Mouse (Mus musculus): Measurements from ENCODE around the gene Ssh2. TPM values are rescaled to one million over a fixed set of nuclear protein-coding genes. Genes with fewer than 3 reads are reported as not detected.

The Ssh2 gene
- polyA plus RNA-seq, 1 experiment from 2014 or later, result 8.8 TPM

DNA sequence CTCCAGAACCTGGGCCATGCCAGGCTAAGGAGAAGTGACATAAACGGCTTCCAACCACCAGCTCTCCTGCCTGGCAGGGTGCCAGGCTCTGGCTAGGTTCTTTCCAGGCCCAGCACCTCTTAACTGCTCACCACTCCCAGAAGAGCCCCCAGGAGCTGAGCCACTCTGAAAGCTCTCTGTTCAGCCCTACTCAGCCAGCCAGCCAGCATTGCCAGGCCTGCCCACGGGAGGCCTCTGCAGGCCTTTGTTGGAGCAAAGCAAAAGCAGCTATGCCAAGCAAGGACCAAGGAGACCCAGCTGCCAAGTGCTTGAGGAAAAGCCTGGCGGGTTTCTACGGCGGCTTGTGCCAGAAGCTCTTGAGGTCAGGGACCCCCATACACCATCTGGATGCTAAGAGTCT is 270.7 kb downstream of the Ssh2 start:
- H3K36me3 ChIP-seq, result 0 out of 2 replicates have a peak, but pooled peaks cover 4% of the 10 kb centered on the region
- H3K4me1 ChIP-seq, result peaks cover 71% of the 10 kb centered on the region
- H3K27me3 ChIP-seq (ENCODE audit: low read depth, poor library complexity, severe bottlenecking), result no peaks in the 10 kb centered on the region
- WGBS, result 84% methylated on average over 5 of the region's 5 CpGs
- H3K4me3 ChIP-seq, result no peak overlapping the region
- H3K27ac ChIP-seq, result peak overlapping the region; percentile 7; the same call in 1 of the 2 replicates
- no peak for DNase-seq (ENCODE audit: low spot score)
- H3K9me3 ChIP-seq (replicated peaks), result no peaks in the 10 kb centered on the region

DNA sequence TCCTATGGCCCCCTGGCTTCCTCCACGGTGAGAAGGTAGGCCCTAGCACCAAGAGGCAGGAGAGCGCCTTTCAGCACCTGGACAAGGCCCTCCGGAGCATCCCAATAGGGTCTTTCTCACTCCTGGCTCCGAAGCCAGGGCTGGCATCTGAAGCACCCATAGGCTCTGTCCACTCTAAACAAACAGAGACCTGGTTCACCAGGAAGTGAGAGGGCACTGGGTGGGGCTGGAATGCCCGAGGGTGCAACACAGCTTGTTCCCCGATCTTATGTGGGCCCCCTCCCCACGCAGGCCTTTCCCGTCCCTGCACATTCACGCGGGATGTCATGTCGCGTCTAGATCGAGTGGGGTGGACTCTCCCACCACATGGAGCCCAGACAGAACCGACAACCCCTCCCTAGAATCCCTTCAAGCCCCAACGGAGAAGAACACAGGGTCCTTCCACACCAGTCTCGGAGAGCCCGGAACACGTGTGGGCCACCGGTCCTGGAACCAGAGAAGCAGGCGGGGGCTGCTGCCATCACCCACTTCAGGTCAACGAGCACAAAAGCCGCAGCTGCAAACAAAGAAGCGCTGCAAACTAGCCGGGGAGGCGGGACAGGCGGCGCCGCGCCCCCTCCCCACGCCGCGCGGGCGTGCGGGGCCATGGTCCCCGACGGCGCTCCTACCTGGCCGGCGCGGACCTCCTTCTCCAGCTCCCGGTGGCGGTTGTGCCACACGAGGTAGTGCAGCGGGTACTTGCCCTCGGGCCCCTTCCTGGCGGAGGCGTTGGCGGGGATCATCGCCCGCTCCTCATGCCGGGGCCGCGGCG is 272.9 kb downstream of the Ssh2 start:
- Histone ChIP-seq H3K36me3 (no peaks in the 10 kb centered on the region), H3K27me3 (ENCODE audit: low read depth, poor library complexity, severe bottlenecking) (no peaks in the 10 kb centered on the region), H3K9me3 (replicated peaks) (no peaks in the 10 kb centered on the region), H3K27ac (peak overlapping the region; percentile 96), H3K4me1 (peaks cover 82% of the 10 kb centered on the region), H3K4me3 (peak overlapping the region; percentile 98)
- WGBS, result 3% methylated on average over 55 of the region's 55 CpGs
- DNase-seq (ENCODE audit: low spot score), result peak; percentile 60

- no peaks in the 10 kb centered on the region for H3K27me3 ChIP-seq (ENCODE audit: low read depth, poor library complexity, severe bottlenecking)
- 4% methylated on average over 74 of the region's 87 CpGs for WGBS
- no peaks in the 10 kb centered on the region for H3K36me3 ChIP-seq
- DNase-seq (ENCODE audit: low spot score), result peak; percentile 81
- peaks cover 89% of the 10 kb centered on the region for H3K4me1 ChIP-seq
- peak within 1 kb of the TSS; percentile 96 for H3K27ac ChIP-seq
- H3K4me3 ChIP-seq, result peak within 1 kb of the TSS; percentile 98
- H3K9me3 ChIP-seq (replicated peaks), result no peaks in the 10 kb centered on the region
Measured at GRCm38 (mm10) chr11:77489591-77490235, 273.6 kb downstream of the Ssh2 start, which contains the start of gene Ankrd13b. Ankrd13b (minus strand) TSS chr11:77489678.

DNA sequence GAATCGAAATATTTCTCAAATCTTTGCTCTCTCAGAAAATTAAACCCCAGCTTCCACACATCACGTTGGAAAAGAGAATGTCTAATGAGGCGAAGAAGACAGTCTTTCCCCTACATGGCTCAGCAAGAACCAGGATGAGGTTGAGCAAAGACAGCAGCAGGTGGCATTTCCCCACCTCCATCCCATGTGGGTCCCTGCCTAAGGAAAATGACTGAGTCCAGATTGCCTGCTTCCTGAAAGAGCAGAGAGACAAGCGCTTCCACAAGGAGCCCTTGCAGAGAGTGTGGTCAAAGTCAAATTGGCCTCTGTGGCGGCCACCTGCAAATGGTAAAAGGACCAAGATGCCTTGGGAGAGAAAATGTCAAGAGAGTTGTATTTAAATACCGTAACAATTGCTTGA is 274.4 kb downstream of the Ssh2 start:
- WGBS, result 66% methylated on average over 6 of the region's 6 CpGs
- Histone ChIP-seq H3K27ac (peak overlapping the region; percentile 96), H3K27me3 (ENCODE audit: low read depth, poor library complexity, severe bottlenecking) (no peaks in the 10 kb centered on the region), H3K36me3 (no peaks in the 10 kb centered on the region), H3K9me3 (replicated peaks) (no peaks in the 10 kb centered on the region), H3K4me3 (peak overlapping the region; percentile 98), H3K4me1 (peaks cover 90% of the 10 kb centered on the region)
- DNase-seq (ENCODE audit: low spot score), result no peak

GRCm38 (mm10) chr11:77491123-77491501 is 275.0 kb downstream of the Ssh2 start:
- DNase-seq (ENCODE audit: low spot score), result peak; percentile 99
- 0 out of 2 replicates have a peak, but pooled peaks cover 5% of the 10 kb centered on the region for H3K36me3 ChIP-seq
- no peaks in the 10 kb centered on the region for H3K27me3 ChIP-seq (ENCODE audit: low read depth, poor library complexity, severe bottlenecking)

GRCm38 (mm10) chr11:77491502-77492291 is 275.6 kb downstream of the Ssh2 start:
- Histone ChIP-seq H3K27me3 (ENCODE audit: low read depth, poor library complexity, severe bottlenecking) (no peaks in the 10 kb centered on the region), H3K27ac (peak overlapping the region; percentile 96), H3K36me3 (0 out of 2 replicates have a peak, but pooled peaks cover 7% of the 10 kb centered on the region), H3K9me3 (replicated peaks) (no peaks in the 10 kb centered on the region), H3K4me3 (peak overlapping the region; percentile 98), H3K4me1 (peaks cover 89% of the 10 kb centered on the region)
- DNase-seq (ENCODE audit: low spot score), result peak; percentile 84
- under 1% methylated on average over 23 of the region's 23 CpGs for WGBS

More at GRCm38 (mm10) chr11:77491123-77491501, 275.0 kb downstream of the Ssh2 start:
- Histone ChIP-seq H3K4me1 (peaks cover 90% of the 10 kb centered on the region), H3K27ac (peak overlapping the region; percentile 96), H3K4me3 (peak overlapping the region; percentile 98), H3K9me3 (replicated peaks) (no peaks in the 10 kb centered on the region)
- WGBS, result under 1% methylated on average over 13 of the region's 13 CpGs

DNA sequence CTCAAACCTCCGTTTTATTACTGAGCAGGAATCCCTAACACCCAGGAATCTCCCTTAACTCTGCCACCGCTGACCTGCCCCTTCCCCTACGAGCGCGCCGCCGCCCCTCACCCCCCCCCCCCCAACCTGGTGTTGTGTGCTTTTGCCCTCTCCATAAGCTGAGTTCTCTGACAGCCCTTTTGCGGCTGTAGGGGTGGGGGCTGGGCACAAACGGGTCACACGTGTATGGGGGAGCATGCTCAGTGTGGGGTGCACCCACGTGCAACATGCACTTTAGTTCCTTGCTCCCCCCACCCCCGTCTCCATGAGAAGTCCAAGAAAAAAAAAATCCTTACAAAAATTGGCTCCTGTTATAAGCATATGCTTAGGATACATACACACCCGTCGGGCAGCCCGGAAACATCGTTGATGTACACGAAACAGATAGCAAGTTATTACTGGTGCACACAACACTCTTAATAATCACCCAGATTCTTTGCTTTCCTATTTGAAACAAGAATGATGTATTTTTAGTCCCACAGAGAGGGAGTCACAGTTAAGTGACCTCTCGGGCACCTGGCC is 276.3 kb downstream of the Ssh2 start:
- Histone ChIP-seq H3K27ac (peak overlapping the region; percentile 96), H3K27me3 (ENCODE audit: low read depth, poor library complexity, severe bottlenecking) (no peaks in the 10 kb centered on the region), H3K4me3 (peak overlapping the region; percentile 98), H3K36me3 (0 out of 2 replicates have a peak, but pooled peaks cover 14% of the 10 kb centered on the region), H3K9me3 (replicated peaks) (no peaks in the 10 kb centered on the region), H3K4me1 (peaks cover 89% of the 10 kb centered on the region)
- peak; percentile 56 for DNase-seq (ENCODE audit: low spot score)
- 1% methylated on average over 18 of the region's 18 CpGs for WGBS

DNA sequence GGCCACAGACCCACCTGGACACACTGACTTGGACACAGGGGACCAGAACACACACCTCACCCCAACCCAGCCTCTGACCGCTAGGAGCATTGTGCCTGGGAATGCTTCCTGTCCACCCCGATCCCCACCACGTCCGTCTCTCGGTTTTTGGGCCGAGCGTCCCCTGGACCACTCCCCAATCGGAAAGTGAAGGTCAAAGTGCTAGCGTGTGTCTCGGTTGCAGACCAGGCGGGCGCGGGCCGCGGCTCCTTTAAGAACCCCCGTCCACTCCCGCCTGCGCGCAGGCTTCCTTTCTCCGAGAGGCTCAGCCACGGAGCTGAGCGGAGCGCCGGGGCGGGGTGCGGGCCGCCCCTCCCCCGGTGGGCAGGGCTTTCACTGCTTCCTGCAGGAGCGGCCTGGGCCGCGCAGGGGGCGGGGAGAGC is 276.8 kb downstream of the Ssh2 start:
- Histone ChIP-seq H3K36me3 (0 out of 2 replicates have a peak, but pooled peaks cover 14% of the 10 kb centered on the region), H3K4me1 (peaks cover 89% of the 10 kb centered on the region), H3K9me3 (replicated peaks) (no peaks in the 10 kb centered on the region), H3K4me3 (peak overlapping the region; percentile 98), H3K27ac (peak overlapping the region; percentile 96), H3K27me3 (ENCODE audit: low read depth, poor library complexity, severe bottlenecking) (no peaks in the 10 kb centered on the region)
- DNase-seq (ENCODE audit: low spot score), result peak; percentile 91
- under 1% methylated on average over 32 of the region's 32 CpGs for WGBS

- DNase-seq (ENCODE audit: low spot score), result peak; percentile 67
- peaks cover 14% of the 10 kb centered on the region; the same call in 1 of the 2 replicates for H3K36me3 ChIP-seq
- peak within 1 kb of the TSS; percentile 98 for H3K4me3 ChIP-seq
- H3K4me1 ChIP-seq, result peaks cover 89% of the 10 kb centered on the region
- WGBS, result 4% methylated on average over 64 of the region's 74 CpGs
- peak within 1 kb of the TSS; percentile 96 for H3K27ac ChIP-seq
- H3K9me3 ChIP-seq (replicated peaks), result no peaks in the 10 kb centered on the region
- no peaks in the 10 kb centered on the region for H3K27me3 ChIP-seq (ENCODE audit: low read depth, poor library complexity, severe bottlenecking)
Measured at GRCm38 (mm10) chr11:77493512-77494343, 277.6 kb downstream of the Ssh2 start, which contains the start of gene Git1. Git1 (plus strand) TSS chr11:77493562.

DNA sequence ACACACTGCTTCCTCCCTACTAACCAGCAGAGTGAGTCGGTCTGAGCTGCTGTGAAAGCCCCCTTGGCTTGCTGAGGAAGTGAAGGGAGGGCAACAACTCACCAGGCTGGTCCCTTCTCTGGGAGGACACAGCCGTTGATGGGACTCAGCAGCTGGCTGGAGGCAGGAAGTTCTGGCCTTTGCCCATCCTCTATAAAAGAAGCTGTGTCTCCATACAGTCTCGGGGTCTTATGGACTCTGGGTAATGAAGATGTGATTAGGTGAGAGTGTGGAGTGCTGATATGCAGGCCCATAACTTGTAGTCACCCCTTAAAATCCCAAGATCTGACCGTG is 278.2 kb downstream of the Ssh2 start:
- 33% methylated on average over 4 of the region's 4 CpGs for WGBS
- DNase-seq (ENCODE audit: low spot score), result no peak
- H3K27ac ChIP-seq, result peak overlapping the region; percentile 96

DNA sequence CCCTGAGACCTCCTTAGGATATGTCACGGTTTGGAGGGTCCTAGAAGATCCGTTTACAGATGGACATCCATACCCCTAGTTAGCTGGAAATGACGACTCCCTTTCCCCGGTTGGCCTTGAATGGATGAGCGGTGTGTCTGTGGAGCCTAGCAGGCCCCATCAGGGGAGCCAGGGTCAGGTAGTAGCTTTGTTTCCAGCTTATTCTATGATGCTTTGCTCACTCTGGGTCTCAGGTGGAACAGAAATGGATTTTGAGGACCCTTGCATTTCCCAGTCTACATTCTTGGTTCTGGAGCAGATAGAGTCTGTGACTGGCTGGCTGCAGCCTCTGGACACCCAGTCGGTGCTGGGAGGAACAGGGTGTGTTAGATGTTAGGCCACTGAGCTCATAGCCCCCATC is 278.7 kb downstream of the Ssh2 start:
- H3K27me3 ChIP-seq (ENCODE audit: low read depth, poor library complexity, severe bottlenecking), result no peaks in the 10 kb centered on the region
- H3K27ac ChIP-seq, result no peak overlapping the region; the same call in 1 of the 2 replicates
- H3K4me1 ChIP-seq, result peaks cover 93% of the 10 kb centered on the region
- H3K36me3 ChIP-seq, result peaks cover 24% of the 10 kb centered on the region
- 82% methylated on average over 6 of the region's 6 CpGs for WGBS
- H3K4me3 ChIP-seq, result peak overlapping the region; percentile 98
- DNase-seq (ENCODE audit: low spot score), result no peak
- no peaks in the 10 kb centered on the region for H3K9me3 ChIP-seq (replicated peaks)

More for the DNA sequence above, 278.2 kb downstream of the Ssh2 start:
- Histone ChIP-seq H3K4me3 (peak overlapping the region; percentile 98), H3K4me1 (peaks cover 89% of the 10 kb centered on the region), H3K36me3 (peaks cover 20% of the 10 kb centered on the region), H3K27me3 (ENCODE audit: low read depth, poor library complexity, severe bottlenecking) (no peaks in the 10 kb centered on the region), H3K9me3 (replicated peaks) (no peaks in the 10 kb centered on the region)

Data from limb, embryonic 10.5 days (tissue).